Mouse (Mus musculus) layer of hippocampus, postnatal 10 days (tissue): ENCODE data around the gene A630095N17Rik. TPM values are rescaled to one million over a fixed set of nuclear protein-coding genes. Genes with fewer than 3 reads are reported as not detected.
"Not testable (repeated sequence)": the region's sequence is repeated elsewhere in the genome, so short reads cannot be mapped to it uniquely, and the experiment has no call there.

Experiments
- DNase-seq, 2 experiments: peaks; one replicate each; pipeline ENCODE4 v3.0.0; 2021; ENCODE audit warnings: low spot score in 2 of 2
- total RNA-seq, 2 experiments: library from RNA; stranded (reverse); gene quantifications; 2 replicates each; pipeline ENCODE4 v1.2.3; 2021

Gene A630095N17Rik
- total RNA-seq, 2 experiments from 2014 or later = not detected

DNA sequence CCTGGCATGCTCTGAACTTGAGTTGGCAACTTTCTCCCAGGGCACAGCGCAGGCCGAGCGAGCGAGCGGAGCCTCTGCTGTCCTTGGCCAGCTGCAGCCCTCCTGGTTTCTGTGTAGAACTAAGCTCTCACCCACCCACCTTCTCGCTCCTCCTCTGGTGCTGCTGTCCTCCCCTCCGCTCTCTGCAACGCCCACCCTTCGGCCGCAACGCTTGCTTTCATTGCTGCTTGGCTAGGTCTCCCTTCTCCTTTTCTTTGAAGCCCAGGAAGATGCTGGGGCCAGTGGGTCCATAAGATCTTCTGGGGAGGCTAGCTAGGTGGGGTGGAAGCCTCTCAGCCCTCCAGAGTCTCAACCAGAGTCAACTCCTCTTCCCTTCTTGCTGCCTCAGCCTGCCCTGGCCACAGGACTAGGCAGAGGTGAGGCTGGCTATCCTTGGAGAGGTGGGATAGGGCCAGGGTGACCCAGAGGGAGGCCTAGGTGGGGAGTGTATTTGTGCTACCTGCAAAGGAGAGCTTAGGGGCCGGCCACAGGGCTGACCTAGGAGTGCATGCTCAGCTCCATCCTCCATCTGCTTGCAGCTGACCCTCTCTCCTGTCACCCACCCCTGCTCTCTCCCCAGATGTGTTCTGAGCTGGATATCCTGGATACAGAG, 12.4 kb upstream of the A630095N17Rik start:
- no peak for DNase-seq

DNA sequence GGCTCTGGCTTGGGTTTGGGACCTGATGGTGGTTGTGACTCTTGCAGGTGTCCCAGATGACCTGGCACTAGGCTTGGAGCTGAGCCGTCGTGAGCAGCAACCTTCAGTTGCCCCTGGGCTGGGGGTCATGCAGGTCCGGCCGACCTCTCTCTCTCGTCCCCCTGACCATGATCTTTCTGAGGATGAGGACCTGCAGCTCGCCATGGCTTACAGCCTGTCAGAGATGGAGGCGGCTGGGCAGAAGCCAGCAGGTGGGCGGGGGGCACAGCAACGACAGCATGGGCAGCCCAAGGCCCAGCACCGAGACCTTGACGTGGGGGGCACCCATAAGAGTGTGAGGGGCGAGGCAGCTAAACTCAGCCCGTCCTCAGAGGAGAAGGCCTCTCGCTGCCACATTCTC, 11.5 kb upstream of the A630095N17Rik start:
- DNase-seq = no peak

DNA sequence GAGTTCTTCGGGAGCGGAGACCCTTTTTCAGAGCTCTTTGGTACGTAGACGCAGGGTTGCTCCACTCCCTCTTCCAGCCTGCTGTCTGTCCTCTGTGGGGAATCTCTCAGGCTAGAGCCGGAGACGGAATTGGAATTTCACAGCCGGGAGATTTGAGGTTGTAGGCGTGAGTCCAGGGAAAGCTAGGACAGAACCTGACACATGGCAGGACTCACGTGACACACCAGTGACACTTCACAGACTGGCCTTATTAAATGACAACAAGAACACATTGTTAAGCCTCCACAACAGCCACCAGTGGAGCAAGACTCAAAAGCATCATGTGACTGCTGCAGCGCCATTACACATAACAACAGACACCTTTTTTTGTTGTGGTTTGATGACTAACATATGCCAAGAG, 7.7 kb upstream of the A630095N17Rik start:
- no peak for DNase-seq

DNA sequence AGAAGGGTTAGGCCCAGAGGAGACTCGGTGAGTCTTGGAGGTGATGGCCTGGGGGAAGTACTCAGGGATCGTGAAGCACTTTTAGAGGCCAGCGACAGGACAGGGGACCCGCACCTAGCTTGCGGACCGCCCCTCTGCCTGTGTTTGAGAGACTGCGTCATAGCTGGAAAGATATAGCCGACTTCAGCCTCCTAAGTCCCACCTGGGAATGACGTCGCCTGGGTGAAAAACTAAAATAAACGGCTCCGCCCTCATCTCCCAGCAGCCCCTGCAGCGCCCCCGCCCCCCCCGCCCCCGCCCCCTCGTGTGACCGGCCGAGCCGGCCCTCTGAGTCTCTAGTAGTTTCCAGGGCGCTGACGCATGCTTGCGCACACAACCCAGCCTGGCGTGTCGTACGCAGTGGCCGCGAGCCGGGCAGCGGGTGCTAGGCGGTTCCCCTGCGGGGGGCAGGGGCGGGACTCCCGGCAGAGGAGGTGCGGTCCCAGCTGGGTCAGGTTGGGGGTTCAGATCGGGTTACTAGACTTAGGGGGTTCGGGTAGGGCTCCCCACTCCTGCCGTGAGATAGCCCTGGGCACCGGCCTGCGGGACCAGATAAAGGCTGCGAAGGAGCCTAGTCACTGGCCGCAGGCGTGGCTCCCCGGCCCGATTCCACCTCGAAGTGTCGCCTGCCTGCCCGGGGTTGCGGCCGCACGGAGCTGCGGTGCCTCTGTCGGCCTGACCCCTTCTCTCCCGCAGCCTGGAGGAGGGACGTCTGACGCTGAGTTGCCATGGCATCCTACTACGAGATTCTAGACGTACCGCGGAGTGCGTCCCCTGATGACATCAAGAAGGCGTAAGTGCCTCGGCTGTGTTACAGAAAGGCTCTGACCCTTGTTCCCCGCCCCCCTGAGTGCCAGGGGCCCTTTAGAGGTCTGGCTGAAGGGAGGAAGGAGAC, 4.5 kb upstream of the A630095N17Rik start, which contains the start of gene Dnajb2:
TSS of gene Dnajb2 (plus strand) at position 290 of the 934 bp plus-strand sequence.
- DNase-seq = peak; percentile 76 to 82

- peak; percentile 63 to 77 for DNase-seq
These were observed 2.7 kb upstream of the A630095N17Rik start for GRCm38 (mm10) chr1:75234606-75235005.

DNA sequence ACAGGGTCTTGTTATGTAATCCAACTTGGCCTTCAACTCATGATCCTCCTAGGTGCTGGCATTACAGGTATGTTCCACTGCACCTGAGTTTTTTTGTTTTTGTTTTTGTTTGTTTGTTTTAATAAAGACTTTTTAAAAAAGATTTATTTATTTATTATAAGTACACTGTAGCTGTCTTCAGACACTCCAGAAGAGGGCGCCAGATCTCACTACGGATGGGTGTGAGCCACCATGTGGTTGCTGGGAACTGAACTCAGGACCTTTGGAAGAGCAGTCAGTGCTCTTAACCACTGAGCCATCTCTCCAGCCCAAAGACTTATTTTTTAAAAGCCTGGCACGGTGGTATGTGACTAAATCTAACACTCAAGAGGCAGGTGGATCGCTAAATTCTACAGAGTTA, 587 bp upstream of the A630095N17Rik start:
- not testable (repeated sequence) for DNase-seq

DNA sequence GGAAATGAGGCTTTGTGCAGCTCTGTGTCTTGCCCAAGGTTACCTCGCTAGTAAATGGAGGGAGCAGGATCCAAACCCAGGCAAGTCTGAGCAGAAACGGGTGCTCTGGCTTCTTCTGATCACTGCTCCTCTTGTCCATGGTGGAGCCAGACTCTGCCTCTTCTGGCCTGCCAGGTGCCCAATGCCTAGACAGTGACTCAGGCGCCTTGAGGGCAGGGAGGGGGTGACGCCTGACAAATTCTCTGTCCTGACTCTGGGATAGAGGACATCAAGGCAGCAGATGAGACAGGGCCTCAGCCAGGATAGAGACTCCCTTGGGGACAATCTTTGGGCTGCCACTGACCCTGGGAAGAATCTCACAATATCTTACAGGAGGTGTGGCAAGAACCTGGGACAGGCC, 678 bp downstream of the A630095N17Rik start:
- DNase-seq = no peak

DNA sequence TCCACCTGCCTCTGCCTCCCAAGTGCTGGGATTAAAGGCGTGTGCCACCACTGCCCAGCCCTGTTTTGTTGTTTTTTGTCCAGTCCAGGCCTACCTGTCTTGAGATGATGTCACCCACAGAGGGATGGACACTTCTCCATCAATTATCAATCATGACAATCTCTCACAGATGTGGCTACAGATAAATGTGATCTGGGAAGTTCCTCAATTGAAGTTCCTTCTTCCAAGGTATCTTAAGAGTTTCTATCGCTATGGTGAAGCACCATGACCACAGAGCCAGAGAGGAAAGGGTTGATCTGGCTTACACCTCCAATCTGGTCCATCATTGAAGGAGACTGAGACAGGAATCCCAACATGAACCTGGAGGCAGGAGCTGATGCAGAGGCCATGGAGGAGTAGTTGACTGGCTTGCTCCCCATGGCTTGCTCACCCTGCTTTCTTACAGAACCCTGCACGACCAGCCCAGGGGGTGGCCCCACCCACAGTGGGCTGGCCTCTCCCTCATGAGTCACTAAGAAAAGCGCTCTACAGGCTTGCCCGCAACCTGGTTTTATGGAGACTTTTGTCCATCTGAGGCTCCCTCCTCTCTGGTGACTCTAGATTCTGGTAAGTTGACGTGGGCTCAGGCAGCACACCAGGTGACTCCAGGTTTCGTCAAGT, 1.4 kb downstream of the A630095N17Rik start:
- DNase-seq = no peak

DNA sequence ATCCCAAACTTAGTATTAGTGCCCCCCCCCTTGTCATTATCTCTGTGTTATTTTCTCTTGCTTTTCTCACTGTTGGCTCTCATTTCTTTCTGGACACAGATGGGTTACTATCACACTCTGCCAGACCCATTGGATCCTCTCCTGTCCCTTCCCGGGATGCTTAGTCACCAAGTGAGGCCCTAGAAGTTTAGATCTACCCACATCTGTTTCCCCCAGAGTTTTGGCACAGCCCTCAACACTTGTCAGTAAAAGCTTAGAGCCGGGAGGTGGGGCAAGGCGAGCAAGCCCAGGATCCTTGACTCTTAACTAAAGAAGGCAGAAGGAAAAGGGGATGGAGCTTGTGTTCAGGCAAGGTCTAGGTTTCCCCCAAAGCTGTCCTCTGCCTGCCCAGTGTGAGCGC, 2.7 kb downstream of the A630095N17Rik start:
- no peak for DNase-seq

- no peak for DNase-seq
These were observed 4.2 kb downstream of the A630095N17Rik start for GRCm38 (mm10) chr1:75227653-75228052.

DNA sequence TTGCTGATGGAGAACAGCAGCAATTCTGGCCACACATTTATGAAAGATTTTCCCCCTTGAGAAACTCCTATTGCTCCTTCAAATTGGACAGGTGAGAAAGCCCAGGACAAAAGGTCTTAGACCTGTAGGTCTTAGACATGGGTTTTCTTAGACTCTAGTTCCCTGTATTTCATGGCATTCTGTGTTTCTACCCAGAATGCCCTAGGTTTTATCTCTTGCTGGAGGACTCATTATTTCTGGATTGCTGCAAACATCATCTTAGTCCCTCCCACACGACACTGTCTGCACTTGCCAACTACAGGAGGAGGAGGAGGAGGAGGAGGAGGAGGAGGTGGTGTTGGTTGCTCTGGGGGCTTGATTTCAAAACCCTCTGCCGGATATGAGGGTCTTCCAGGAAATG, 5.8 kb downstream of the A630095N17Rik start:
- no peak for DNase-seq

- no peak for DNase-seq
These were observed 6.4 kb downstream of the A630095N17Rik start for GRCm38 (mm10) chr1:75225473-75225872.

- no peak for DNase-seq
These were observed 8.4 kb downstream of the A630095N17Rik start for GRCm38 (mm10) chr1:75223532-75223931.

- DNase-seq = no peak
These were observed 9.0 kb downstream of the A630095N17Rik start for GRCm38 (mm10) chr1:75222926-75223325.

- DNase-seq = no peak
These were observed 10.4 kb downstream of the A630095N17Rik start for GRCm38 (mm10) chr1:75221538-75221937.

DNA sequence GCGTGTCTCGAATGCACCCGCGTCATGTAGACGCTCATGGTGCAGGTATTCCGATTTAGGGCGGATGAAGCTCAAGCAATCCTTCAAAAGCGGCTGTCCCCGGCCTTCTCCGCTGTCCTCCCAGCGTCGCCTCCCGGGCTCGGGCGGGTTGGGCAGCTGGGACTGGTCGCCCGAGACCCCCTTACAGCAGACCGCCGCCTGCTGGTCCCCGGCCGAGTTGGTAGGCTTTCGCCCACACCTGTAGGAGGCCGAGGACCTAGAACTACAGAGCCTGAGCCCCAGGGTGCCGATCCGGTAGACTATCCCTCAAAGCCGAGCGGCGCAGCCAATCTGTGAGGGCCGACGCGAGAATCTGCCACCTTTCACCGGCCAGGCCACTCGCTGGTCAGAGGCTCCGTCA, 12.4 kb downstream of the A630095N17Rik start, which contains the start of gene Tuba4a:
TSS of gene Tuba4a (minus strand) at position 335 of the 400 bp plus-strand sequence.
- DNase-seq = no peak

DNA sequence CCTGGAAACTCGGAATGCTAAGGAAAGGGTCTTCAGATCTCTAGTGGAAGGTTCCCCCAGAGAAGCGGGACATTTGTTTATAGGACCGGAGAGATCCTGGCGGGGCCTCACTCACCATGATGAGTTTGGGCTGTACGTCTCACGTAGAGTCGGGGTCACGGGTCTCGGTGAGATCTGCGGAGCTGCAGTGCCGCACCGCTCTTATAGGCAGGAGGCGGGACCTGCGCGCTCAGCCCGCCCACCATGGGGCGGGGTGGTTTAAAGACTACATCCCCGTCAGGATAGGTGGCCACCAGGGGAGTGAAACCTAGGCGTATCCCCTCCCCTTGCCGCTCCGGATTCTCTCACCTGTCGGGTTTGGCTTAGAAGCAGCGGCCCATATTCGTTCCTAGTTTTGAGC, 12.8 kb downstream of the A630095N17Rik start:
- peak; percentile 80 to 89 for DNase-seq

DNA sequence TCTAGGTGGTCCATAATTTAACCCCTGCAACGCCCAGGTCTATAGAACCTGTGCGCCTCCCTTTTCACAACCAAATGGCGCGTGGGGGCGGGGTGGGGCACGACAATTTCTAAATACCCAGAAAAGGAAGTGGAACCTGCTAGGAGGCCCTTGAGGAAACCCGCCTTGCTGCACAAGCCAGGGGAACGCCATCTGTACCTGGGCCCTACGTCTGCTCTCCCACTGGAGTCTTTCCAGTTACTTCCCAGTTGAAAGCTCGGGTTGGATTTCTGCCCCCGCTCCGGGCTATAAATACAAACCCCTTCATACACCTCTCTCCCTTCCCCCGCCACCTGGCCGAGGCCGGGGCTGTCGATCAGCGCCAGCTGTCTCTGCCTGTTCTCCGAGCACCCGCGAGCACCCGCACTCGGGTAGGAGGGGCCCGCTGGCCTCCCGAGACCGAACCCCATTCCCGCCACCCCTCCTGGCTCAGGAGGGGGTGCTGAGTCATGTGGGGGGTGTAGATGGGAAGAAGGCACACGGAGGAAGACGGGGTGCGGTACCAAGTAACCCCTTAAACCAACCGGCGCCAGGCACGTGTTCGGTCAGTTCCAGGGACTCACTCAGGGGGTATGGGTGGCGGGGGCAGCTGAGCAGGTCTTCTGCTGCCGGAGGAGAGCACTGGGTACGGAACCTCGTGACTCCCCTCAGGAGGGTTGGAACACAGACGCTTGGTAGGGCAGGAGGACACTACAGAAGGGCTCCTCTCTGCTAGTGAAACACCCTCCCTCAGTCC, 13.5 kb downstream of the A630095N17Rik start:
- DNase-seq = peak; percentile 49 to 63

GRCm38 (mm10) chr1:75217893-75218226, 14.0 kb downstream of the A630095N17Rik start:
- no peak for DNase-seq

- no peak for DNase-seq
These were observed 14.9 kb downstream of the A630095N17Rik start for GRCm38 (mm10) chr1:75216797-75217585.
